Mouse (Mus musculus) small intestine, adult 2 months (tissue): ENCODE data around the gene Myadm. TPM values are rescaled to one million over a fixed set of nuclear protein-coding genes. Genes with fewer than 3 reads are reported as not detected.

Experiments used
- H3K27ac ChIP-seq: fragments of 200-500 bp; 2 replicates; pipeline ENCODE4 v1.5.1; 2012; ENCODE audit warnings: low read depth, low read length, control low read depth, inconsistent platforms; ENCODE audit not compliant: insufficient read depth
- H3K27me3 ChIP-seq: fragments of 200-500 bp; 2 replicates; pipeline ENCODE4 v1.6.1; 2012; ENCODE audit warnings: mild to moderate bottlenecking, moderate library complexity, low read length, inconsistent platforms; ENCODE audit not compliant: control insufficient read depth, insufficient read depth
- H3K36me3 ChIP-seq: fragments of 200-500 bp; 2 replicates; pipeline ENCODE4 v1.6.1; 2012; ENCODE audit warnings: mild to moderate bottlenecking, low read length, control low read depth, inconsistent platforms; ENCODE audit not compliant: control insufficient read depth, insufficient read depth
- H3K4me1 ChIP-seq: fragments of 200-500 bp; 2 replicates; pipeline ENCODE4 v1.6.1; 2012; ENCODE audit warnings: low read length, inconsistent platforms, mixed read lengths; ENCODE audit not compliant: control insufficient read depth, insufficient read depth, insufficient read length
- H3K4me3 ChIP-seq: fragments of 200-500 bp; 2 replicates; pipeline ENCODE4 v1.5.1; 2012; ENCODE audit warnings: low read depth, mild to moderate bottlenecking, control low read depth, inconsistent platforms, low read length, moderate library complexity
- CTCF ChIP-seq: fragments of 200-500 bp; IDR thresholded peaks from 2 replicates; pipeline ENCODE4 v1.5.1; 2012; ENCODE audit warnings: low read depth, mild to moderate bottlenecking, control low read depth, inconsistent platforms, low read length, moderate library complexity, mixed read lengths; ENCODE audit not compliant: insufficient replicate concordance, insufficient read length; ENCODE audit errors: extremely low read depth
- POLR2A ChIP-seq: fragments of 200-500 bp; IDR thresholded peaks from 2 replicates; pipeline ENCODE4 v1.6.1; 2012; ENCODE audit warnings: low read depth, mild to moderate bottlenecking, control low read depth, inconsistent platforms, low read length, moderate library complexity
- WGBS: fragments of 180-500 bp; shearing (Covaris S2); methylation state at CpG from one replicate; pipeline ENCODE4 v1.1.7; 2018; 5-methylcytosine and 5-hydroxymethylcytosine counted together
- polyA plus RNA-seq: library from polyadenylated mRNA; depleted of rRNA; stranded (reverse); fragments of >200 nt; gene quantifications from 2 replicates; pipeline ENCODE4 v1.2.3, GENCODE M21; 2012

The Myadm gene
- polyA plus RNA-seq, 1 experiment = 132 TPM

DNA sequence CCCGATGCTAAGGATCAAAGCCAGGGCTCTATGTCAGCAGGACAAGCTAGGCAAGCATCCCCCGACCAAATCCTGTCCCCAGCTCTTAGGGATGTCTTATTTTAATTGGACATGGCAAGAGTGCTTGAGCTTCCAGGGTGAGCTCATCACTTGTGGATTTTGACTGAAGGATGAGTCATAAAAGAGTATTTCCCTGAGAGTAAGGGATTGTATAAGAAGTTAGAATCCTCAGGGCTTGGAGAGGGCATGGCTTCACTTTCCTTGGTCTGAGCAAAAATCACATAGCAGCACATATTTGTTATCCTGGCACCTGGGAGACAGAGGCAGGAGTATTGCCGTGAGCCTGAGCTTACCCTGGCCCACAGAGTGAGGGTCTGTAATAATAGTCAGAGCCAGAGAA, 32.0 kb downstream of the Myadm start:
- Histone ChIP-seq H3K36me3 (no peaks in the 10 kb centered on the region), H3K27me3 (no peaks in the 10 kb centered on the region), H3K27ac (no peak overlapping the region), H3K4me3 (no peak overlapping the region), H3K4me1 (no peaks in the 10 kb centered on the region)
- TF ChIP-seq POLR2A (no peak), CTCF (no peak)
- 62% methylated on average over 3 of the region's 3 CpGs for WGBS

DNA sequence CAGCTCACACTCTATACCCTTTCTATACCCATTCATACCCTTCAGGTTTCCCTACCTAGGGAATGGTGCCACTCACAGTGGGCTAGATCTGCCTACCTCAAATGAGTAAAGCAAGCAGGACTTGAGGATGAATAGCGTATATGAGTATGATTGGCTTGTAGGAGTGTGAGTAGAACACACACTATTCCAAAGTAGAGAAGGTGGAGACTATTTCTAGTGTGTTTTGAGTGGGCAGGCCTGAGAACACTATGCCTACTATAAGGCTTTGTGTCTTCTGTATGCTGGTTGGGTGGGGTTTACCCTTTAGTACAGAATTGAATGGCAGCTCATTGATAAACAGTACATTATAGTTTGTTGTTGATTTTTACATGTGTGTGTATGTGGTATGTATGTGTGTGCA, 34.9 kb downstream of the Myadm start:
- no peak overlapping the region for H3K27ac ChIP-seq
- H3K27me3 ChIP-seq = no peaks in the 10 kb centered on the region
- H3K4me3 ChIP-seq = no peak overlapping the region
- H3K36me3 ChIP-seq = no peaks in the 10 kb centered on the region
- no peaks in the 10 kb centered on the region for H3K4me1 ChIP-seq
- no peak for TF ChIP-seq POLR2A
- no peak for TF ChIP-seq CTCF
- WGBS = 84% methylated on average over 1 of the region's 1 CpGs

DNA sequence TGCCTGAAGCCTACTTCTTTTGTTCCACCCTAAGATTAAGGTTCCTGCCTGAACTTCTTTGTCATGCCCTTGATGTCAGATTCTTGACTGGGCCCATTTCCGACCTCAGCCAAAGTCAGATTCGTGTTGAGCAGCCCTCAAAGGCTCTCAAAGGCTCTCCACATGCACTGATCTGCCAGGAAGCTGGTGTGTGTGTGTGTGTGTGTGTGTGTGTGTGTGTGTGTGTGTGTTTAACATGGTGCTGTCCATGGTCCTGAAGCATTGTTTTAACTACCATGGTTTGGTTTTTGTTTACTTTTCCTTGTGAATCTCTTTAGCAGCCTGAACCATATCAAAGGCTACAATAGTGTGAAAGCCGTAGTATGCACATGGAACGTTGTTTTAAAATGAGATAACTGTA, 39.1 kb downstream of the Myadm start:
- Histone ChIP-seq H3K4me3 (no peak overlapping the region), H3K36me3 (no peaks in the 10 kb centered on the region), H3K27ac (no peak overlapping the region), H3K4me1 (no peaks in the 10 kb centered on the region), H3K27me3 (peaks cover 19% of the 10 kb centered on the region)
- no peak for TF ChIP-seq POLR2A
- no peak for TF ChIP-seq CTCF
- WGBS = 56% methylated on average over 4 of the region's 4 CpGs

DNA sequence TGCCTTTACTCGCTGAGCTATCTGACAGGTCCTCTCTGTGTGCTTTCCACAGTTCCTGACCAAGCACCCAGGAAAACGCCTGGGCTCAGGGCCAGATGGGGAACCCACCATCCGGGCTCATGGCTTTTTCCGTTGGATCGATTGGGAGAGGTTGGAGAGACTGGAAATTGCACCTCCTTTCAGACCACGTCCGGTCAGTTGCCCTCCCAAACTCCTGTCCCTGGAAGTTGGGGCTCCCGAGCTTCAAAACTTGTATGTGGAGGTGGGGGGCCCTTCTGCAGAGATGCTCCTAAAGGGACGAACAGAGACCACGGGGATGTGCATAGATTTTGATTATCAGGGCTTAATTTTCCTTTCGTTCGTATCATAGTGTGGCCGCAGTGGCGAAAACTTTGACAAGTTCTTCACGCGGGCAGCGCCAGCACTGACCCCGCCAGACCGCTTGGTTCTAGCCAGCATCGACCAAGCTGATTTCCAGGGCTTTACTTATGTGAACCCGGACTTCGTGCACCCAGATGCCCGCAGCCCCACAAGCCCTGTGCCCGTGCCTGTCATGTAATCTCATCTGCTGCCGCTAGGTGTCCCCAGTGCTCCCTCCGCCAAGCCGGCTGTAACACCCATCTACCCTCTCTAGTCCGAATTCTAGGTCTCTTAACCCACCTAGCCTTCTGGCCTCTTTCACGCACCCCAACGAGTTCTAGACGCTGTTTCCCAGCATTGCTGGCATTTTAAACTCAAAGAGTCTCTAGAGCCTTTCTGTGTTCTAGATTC, 41.1 kb downstream of the Myadm start:
- no peak overlapping the region for H3K4me3 ChIP-seq

DNA sequence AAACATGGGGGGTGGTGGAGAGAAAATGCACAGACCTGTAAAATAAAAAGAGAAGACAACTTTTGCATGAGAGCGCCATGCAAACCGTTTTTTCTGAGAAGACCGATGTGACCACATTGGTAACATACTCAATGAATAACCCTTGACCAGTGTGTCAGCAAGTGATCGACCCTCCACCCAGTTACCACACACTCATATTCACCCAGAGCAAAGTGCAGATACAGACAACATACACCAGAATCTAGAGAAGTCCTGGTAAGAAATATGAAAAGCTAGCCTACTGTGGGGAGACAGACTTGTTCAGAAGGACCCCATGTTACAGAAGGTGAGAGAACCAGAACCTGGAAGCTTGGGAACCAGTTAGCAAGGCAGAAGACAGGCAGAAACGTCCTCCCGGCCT, 42.3 kb downstream of the Myadm start:
- WGBS = 39% methylated on average over 6 of the region's 6 CpGs
- no peak overlapping the region for H3K27ac ChIP-seq
- no peak overlapping the region for H3K4me3 ChIP-seq
- no peak for TF ChIP-seq POLR2A
- no peak for TF ChIP-seq CTCF
- peaks cover 28% of the 10 kb centered on the region for H3K27me3 ChIP-seq
- H3K36me3 ChIP-seq = no peaks in the 10 kb centered on the region
- H3K4me1 ChIP-seq = no peaks in the 10 kb centered on the region

More for the DNA sequence above, 41.1 kb downstream of the Myadm start:
- TF ChIP-seq POLR2A = no peak
- peak; percentile 85 for TF ChIP-seq CTCF
- WGBS = 23% methylated on average over 31 of the region's 31 CpGs
- Histone ChIP-seq H3K36me3 (no peaks in the 10 kb centered on the region), H3K27ac (no peak overlapping the region), H3K27me3 (peaks cover 28% of the 10 kb centered on the region), H3K4me1 (no peaks in the 10 kb centered on the region)

DNA sequence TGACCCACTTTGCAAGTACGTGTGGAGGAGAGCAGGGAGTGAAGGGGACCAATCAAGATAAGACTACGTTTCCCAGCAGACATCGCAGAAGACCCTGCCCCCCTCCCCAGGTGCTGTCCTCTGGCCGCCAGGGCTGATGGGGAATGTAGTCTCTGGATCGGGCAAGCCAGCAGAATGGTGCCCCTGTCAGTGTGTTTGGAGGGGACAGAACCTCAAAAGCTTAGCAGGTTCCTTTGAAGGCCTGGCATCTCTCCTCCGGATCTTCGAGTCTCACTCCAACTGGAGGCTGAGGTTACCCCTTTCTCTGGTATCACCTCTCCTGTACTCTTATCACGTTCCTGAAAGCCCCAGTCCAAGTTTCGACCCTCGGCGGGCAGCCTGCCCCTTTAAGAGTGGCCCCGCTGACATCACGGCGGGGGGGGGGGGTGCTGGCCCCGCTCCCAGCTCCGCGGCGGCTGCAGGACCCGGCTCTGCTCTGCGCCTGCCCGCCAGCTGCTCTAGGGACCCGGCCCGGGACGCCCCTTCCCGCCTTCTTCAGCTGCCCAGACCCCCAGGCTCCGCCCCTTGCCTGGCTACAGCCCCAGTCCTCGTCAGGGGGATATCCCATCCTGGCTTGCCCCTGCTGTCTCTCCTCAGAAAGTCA, 42.8 kb downstream of the Myadm start:
- Histone ChIP-seq H3K4me3 (peak overlapping the region; percentile 24), H3K27me3 (peaks cover 28% of the 10 kb centered on the region), H3K4me1 (no peaks in the 10 kb centered on the region), H3K27ac (no peak overlapping the region), H3K36me3 (no peaks in the 10 kb centered on the region)
- no peak for TF ChIP-seq CTCF
- no peak for TF ChIP-seq POLR2A
- WGBS = 2% methylated on average over 27 of the region's 27 CpGs

DNA sequence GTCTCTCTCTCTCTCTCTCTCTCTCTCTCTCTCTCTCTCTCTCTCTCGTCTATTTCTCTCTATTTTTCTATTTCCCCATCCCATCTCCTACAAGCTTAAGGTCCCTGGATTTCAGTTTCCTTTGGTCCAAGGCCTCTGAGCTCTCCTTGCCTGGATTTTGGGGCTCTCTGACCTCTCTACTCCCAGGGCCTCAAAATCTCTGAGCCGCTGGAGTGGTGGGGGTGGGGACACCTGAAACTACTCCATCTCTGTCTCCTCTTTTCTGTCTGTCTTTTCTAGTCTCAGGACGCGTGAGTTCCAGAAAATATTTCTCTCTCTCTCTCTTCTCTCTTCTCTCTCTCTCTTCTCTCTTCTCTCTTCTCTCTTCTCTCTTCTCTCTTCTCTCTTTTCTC, 43.3 kb downstream of the Myadm start:
- peak overlapping the region; percentile 14 for H3K4me3 ChIP-seq
- H3K27ac ChIP-seq = no peak overlapping the region
- no peak for TF ChIP-seq POLR2A
- TF ChIP-seq CTCF = no peak
- WGBS = 4% methylated on average over 4 of the region's 4 CpGs
- H3K36me3 ChIP-seq = no peaks in the 10 kb centered on the region
- H3K27me3 ChIP-seq = peaks cover 28% of the 10 kb centered on the region
- H3K4me1 ChIP-seq = no peaks in the 10 kb centered on the region
